Mouse (Mus musculus) stomach, postnatal 0 days (tissue): ENCODE results near the gene Bmpr2.

Source experiments
- CTCF ChIP-seq: IDR thresholded peaks from 2 replicates; pipeline ENCODE4 v1.5.1; 2016; ENCODE audit warnings: antibody characterized with exemption, low read depth, mild to moderate bottlenecking, moderate library complexity
- EP300 ChIP-seq: optimal IDR thresholded peaks from 2 replicates; pipeline ENCODE3; 2016; ENCODE audit warnings: antibody characterized with exemption

DNA sequence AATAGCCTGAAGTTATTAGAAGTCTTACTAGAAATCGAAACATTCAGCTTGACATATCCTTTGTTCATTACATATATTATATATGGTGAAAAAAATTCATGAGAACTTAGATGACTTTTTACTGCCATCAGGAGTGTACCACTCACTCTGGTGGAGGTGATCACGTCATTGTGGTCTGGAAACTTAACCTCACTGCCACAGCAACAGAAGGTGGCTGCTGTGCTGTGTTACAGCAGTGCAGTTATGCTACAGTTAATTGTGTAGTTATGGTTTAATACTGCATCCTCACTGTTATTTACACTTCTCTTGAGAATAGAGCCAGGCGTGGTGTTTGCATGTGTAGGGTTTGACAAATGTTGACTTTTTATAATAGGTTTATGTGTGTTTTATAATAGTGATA lies 154.2 kb downstream of the Bmpr2 start:
- TF ChIP-seq CTCF (no peak), EP300 (no peak)
